Mouse (Mus musculus) midbrain, embryonic 16.5 days (tissue): Measurements from ENCODE around the gene Ccdc169. TPM values are rescaled to one million over a fixed set of nuclear protein-coding genes. Genes with fewer than 3 reads are reported as not detected.

ENCODE experiments used
- ATAC-seq: fragments of 200-750 bp; cut with Nextera tagmentation; 2 replicates; pipeline ENCODE4 v1.8.0; 2017; ENCODE audit warnings: moderate TSS enrichment
- H3K27ac ChIP-seq: fragments of 300-500 bp; sonication (generic); 2 replicates; pipeline ENCODE4 v1.5.1; 2014; ENCODE audit warnings: mild to moderate bottlenecking, low read length, mixed read lengths
- H3K27me3 ChIP-seq: fragments of 300-500 bp; sonication (generic); 2 replicates; pipeline ENCODE4 v1.6.1; 2014; ENCODE audit warnings: low read depth, low read length, mixed read lengths; ENCODE audit not compliant: control insufficient read depth, insufficient read depth
- H3K36me3 ChIP-seq: fragments of 300-500 bp; sonication (generic); 2 replicates; pipeline ENCODE4 v1.6.1; 2014; ENCODE audit warnings: mild to moderate bottlenecking, low read length, moderate library complexity, mixed read lengths; ENCODE audit not compliant: control insufficient read depth, insufficient read depth
- H3K4me1 ChIP-seq: fragments of 300-500 bp; sonication (generic); 2 replicates; pipeline ENCODE4 v1.6.1; 2014; ENCODE audit warnings: mild to moderate bottlenecking, low read length, mixed read lengths; ENCODE audit not compliant: control insufficient read depth, insufficient read depth
- H3K4me2 ChIP-seq: fragments of 300-500 bp; sonication (generic); 2 replicates; pipeline ENCODE4 v1.6.1; 2014; ENCODE audit warnings: mild to moderate bottlenecking, low read length, mixed read lengths
- H3K4me3 ChIP-seq: fragments of 300-500 bp; sonication (generic); 2 replicates; pipeline ENCODE4 v1.5.1; 2014; ENCODE audit warnings: low read depth, mild to moderate bottlenecking, low read length, moderate library complexity, mixed read lengths
- H3K9ac ChIP-seq: fragments of 300-500 bp; sonication (generic); 2 replicates; pipeline ENCODE4 v1.6.1; 2014; ENCODE audit warnings: low read depth, low read length, mixed read lengths
- H3K9me3 ChIP-seq: fragments of 300-500 bp; sonication (generic); replicated peaks from 2 replicates; pipeline ENCODE4 v1.6.1; 2014; ENCODE audit warnings: mild to moderate bottlenecking, low read length, mixed read lengths; ENCODE audit not compliant: control insufficient read depth, poor library complexity, severe bottlenecking
- WGBS: fragments of 180-500 bp; shearing (Covaris S2); extraction: QIAGEN DNeasy Blood & Tissue Kit; methylation state at CpG from one replicate; pipeline ENCODE4 v1.1.7; 2014; 5-methylcytosine and 5-hydroxymethylcytosine counted together
- polyA plus RNA-seq: library from polyadenylated mRNA; unstranded; fragments of >200 nt; fragmentation: Nextera tagmentation; extraction: Ambion mirVana; gene quantifications from 2 replicates; pipeline ENCODE4 v1.2.1, GENCODE M21; 2015

Gene Ccdc169
- polyA plus RNA-seq: 0.10 TPM in 1 of 2 replicates, not detected in the other

- no peaks in the 10 kb centered on the region for H3K9me3 ChIP-seq
- H3K27me3 ChIP-seq: no peaks in the 10 kb centered on the region
- H3K27ac ChIP-seq: no peak within 1 kb of the TSS
- no peak within 1 kb of the TSS for H3K9ac ChIP-seq
- H3K4me1 ChIP-seq: no peaks in the 10 kb centered on the region
- no peak within 1 kb of the TSS for H3K4me2 ChIP-seq
- ATAC-seq: no peak
- no peak within 1 kb of the TSS for H3K4me3 ChIP-seq
- H3K36me3 ChIP-seq: peaks cover 12% of the 10 kb centered on the region
These were observed at the start of gene Ccdc169 for GRCm38 (mm10) chr3:55137039-55137438. Gene Ccdc169, plus strand, starts transcription at chr3:55137339.

GRCm38 (mm10) chr3:55087360-55087759, 49.8 kb upstream of the Ccdc169 start:
- H3K27me3 ChIP-seq: no peaks in the 10 kb centered on the region
- no peak overlapping the region for H3K9ac ChIP-seq
- no peaks in the 10 kb centered on the region for H3K4me1 ChIP-seq
- no peak overlapping the region for H3K4me3 ChIP-seq
- H3K27ac ChIP-seq: no peak overlapping the region
- no peak overlapping the region for H3K4me2 ChIP-seq
- WGBS: 61% methylated on average over 4 of the region's 4 CpGs
- no peaks in the 10 kb centered on the region for H3K36me3 ChIP-seq
- no peaks in the 10 kb centered on the region for H3K9me3 ChIP-seq
- no peak for ATAC-seq

- Histone ChIP-seq H3K9me3 (no peaks in the 10 kb centered on the region), H3K36me3 (no peaks in the 10 kb centered on the region), H3K27ac (no peak overlapping the region), H3K4me1 (no peaks in the 10 kb centered on the region), H3K27me3 (no peaks in the 10 kb centered on the region), H3K4me3 (no peak overlapping the region), H3K9ac (no peak overlapping the region), H3K4me2 (no peak overlapping the region)
- ATAC-seq: no peak
- WGBS: 71% methylated on average over 4 of the region's 4 CpGs
These were observed 48.8 kb upstream of the Ccdc169 start for GRCm38 (mm10) chr3:55088359-55088758.

GRCm38 (mm10) chr3:55088843-55089242, 48.3 kb upstream of the Ccdc169 start:
- no peaks in the 10 kb centered on the region for H3K4me1 ChIP-seq
- H3K27ac ChIP-seq: no peak overlapping the region
- H3K36me3 ChIP-seq: no peaks in the 10 kb centered on the region
- no peak overlapping the region for H3K4me2 ChIP-seq
- ATAC-seq: no peak
- no peaks in the 10 kb centered on the region for H3K27me3 ChIP-seq
- H3K4me3 ChIP-seq: no peak overlapping the region
- WGBS: 77% methylated on average over 3 of the region's 3 CpGs
- no peaks in the 10 kb centered on the region for H3K9me3 ChIP-seq
- no peak overlapping the region for H3K9ac ChIP-seq

GRCm38 (mm10) chr3:55089291-55089690, 47.8 kb upstream of the Ccdc169 start:
- no peak overlapping the region for H3K9ac ChIP-seq
- H3K27me3 ChIP-seq: no peaks in the 10 kb centered on the region
- H3K9me3 ChIP-seq: no peaks in the 10 kb centered on the region
- no peaks in the 10 kb centered on the region for H3K36me3 ChIP-seq
- H3K4me1 ChIP-seq: no peaks in the 10 kb centered on the region
- WGBS: 82% methylated on average over 4 of the region's 4 CpGs
- no peak overlapping the region for H3K27ac ChIP-seq
- no peak overlapping the region for H3K4me2 ChIP-seq
- H3K4me3 ChIP-seq: no peak overlapping the region
- no peak for ATAC-seq

- Histone ChIP-seq H3K9me3 (no peaks in the 10 kb centered on the region), H3K4me1 (0 out of 2 replicates have a peak, but pooled peaks cover 2% of the 10 kb centered on the region), H3K27ac (no peak overlapping the region), H3K27me3 (no peaks in the 10 kb centered on the region), H3K4me3 (no peak overlapping the region), H3K36me3 (no peaks in the 10 kb centered on the region), H3K9ac (no peak overlapping the region), H3K4me2 (no peak overlapping the region)
- WGBS: 72% methylated on average over 1 of the region's 1 CpGs
- no peak for ATAC-seq
These were observed 44.0 kb upstream of the Ccdc169 start for GRCm38 (mm10) chr3:55093161-55093560.

GRCm38 (mm10) chr3:55095968-55096654, 41.0 kb upstream of the Ccdc169 start:
- H3K27ac ChIP-seq: no peak overlapping the region
- no peak overlapping the region for H3K4me3 ChIP-seq
- H3K27me3 ChIP-seq: no peaks in the 10 kb centered on the region
- H3K36me3 ChIP-seq: no peaks in the 10 kb centered on the region
- 0 out of 2 replicates have a peak, but pooled peaks cover 2% of the 10 kb centered on the region for H3K4me1 ChIP-seq
- peak; percentile 62; the same call in 1 of the 2 replicates for ATAC-seq
- no peaks in the 10 kb centered on the region for H3K9me3 ChIP-seq
- H3K9ac ChIP-seq: no peak overlapping the region
- H3K4me2 ChIP-seq: no peak overlapping the region
- 23% methylated on average over 8 of the region's 8 CpGs for WGBS

- Histone ChIP-seq H3K36me3 (no peaks in the 10 kb centered on the region), H3K4me2 (no peak overlapping the region), H3K4me3 (no peak overlapping the region), H3K9ac (no peak overlapping the region), H3K9me3 (no peaks in the 10 kb centered on the region), H3K27me3 (no peaks in the 10 kb centered on the region), H3K27ac (no peak overlapping the region), H3K4me1 (0 out of 2 replicates have a peak, but pooled peaks cover 2% of the 10 kb centered on the region)
- 70% methylated on average over 2 of the region's 2 CpGs for WGBS
- ATAC-seq: no peak
These were observed 40.5 kb upstream of the Ccdc169 start for GRCm38 (mm10) chr3:55096655-55097005.

- 71% methylated on average over 2 of the region's 2 CpGs for WGBS
- Histone ChIP-seq H3K27ac (no peak overlapping the region), H3K36me3 (no peaks in the 10 kb centered on the region)
These were observed 40.0 kb upstream of the Ccdc169 start for GRCm38 (mm10) chr3:55097186-55097585.

More at GRCm38 (mm10) chr3:55097186-55097585, 40.0 kb upstream of the Ccdc169 start:
- H3K4me3 ChIP-seq: no peak overlapping the region
- H3K27me3 ChIP-seq: no peaks in the 10 kb centered on the region
- H3K4me2 ChIP-seq: no peak overlapping the region
- H3K9ac ChIP-seq: no peak overlapping the region
- 0 out of 2 replicates have a peak, but pooled peaks cover 2% of the 10 kb centered on the region for H3K4me1 ChIP-seq
- no peak for ATAC-seq
- H3K9me3 ChIP-seq: no peaks in the 10 kb centered on the region
